Mouse (Mus musculus): ENCODE data around the gene Hspbap1. TPM values are rescaled to one million over a fixed set of nuclear protein-coding genes. Genes with fewer than 3 reads are reported as not detected.
A peak's percentile ranks its signal among the peaks of the same experiment; 100 is the strongest.

Gene Hspbap1
- 22.4 and 23.7 TPM in 2 replicates for polyA plus RNA-seq (2015; fragmentation: Nextera tagmentation; extraction: Ambion mirVana)

DNA sequence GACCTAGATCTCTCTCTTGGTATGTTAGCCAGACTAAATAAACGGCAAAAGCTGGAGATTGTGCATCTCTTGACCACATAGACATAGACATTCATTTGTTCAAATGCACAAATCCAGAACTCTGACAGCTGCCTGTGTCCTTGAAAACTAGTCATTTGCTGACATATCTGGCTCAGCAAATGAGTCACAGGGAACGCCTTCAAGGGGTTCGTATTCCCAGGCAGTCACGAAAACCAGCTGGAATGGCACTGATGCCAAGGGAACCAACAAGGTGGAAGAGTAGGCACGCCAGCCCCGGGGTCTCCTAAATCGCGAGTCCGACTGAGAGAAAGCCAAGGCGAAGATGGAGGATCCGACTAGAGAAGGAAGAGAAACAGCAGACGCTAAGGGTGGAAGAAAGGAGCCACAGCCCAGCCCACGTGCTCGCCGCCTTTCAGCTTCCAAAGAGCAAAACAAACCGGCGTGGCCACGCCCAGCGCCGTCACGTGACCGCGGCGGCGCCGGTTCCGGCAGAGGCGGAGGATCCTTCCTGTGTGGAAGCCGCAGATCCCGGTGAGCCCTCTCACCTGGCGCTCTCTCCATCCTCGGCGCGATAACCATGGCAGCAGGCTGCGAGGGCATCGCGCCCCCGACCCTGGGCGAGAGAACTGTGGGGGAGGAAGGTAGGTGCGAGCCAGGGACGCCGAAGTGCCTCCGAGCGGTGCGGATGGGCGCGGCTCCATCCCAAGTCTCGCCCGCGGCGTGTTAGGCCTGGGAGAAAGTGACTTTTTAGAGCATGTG is at the start of gene Hspbap1:
TSS of gene Hspbap1 (plus strand) at position 498 of the 780 bp plus-strand sequence.
- peak within 1 kb of the TSS; percentile 95 for H3K9ac ChIP-seq (replicated peaks)
- WGBS = under 1% methylated on average over 51 of the region's 51 CpGs
- H3K27ac ChIP-seq (replicated peaks) = peak within 1 kb of the TSS; percentile 94
- H3K4me3 ChIP-seq = peak within 1 kb of the TSS; percentile 79
- H3K36me3 ChIP-seq = no peaks in the 10 kb centered on the region
- no peaks in the 10 kb centered on the region for H3K9me3 ChIP-seq
- H3K4me2 ChIP-seq (replicated peaks) = peak within 1 kb of the TSS; percentile 85
- H3K4me1 ChIP-seq = peaks cover 42% of the 10 kb centered on the region
- ATAC-seq (replicated peaks) = peak; percentile 84
- no peaks in the 10 kb centered on the region for H3K27me3 ChIP-seq

DNA sequence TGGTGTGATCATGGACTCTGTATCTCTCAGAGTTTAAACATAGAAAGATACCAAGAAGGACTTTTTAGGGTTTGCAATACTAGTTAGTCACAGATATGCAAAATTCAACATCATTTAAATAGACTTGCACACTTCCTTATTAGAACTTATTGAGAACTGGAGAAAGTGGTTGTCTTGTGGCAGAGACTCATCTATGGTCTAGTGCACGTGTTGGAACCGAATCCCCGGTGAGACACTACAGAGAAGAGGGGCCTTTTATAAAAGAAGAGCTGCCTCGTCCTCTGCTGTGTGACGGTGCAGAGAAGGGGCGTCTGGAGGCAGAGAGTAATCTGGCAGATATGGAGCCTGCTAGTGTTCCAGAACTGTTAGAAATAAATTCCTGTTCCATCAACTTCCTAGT is 45.6 kb upstream of the Hspbap1 start:
- H3K9ac ChIP-seq (replicated peaks) = no peak overlapping the region
- no peak for ATAC-seq (replicated peaks)
- 84% methylated on average over 6 of the region's 6 CpGs for WGBS
- no peaks in the 10 kb centered on the region for H3K36me3 ChIP-seq
- H3K4me3 ChIP-seq = no peak overlapping the region
- H3K27me3 ChIP-seq = no peaks in the 10 kb centered on the region
- no peak overlapping the region for H3K4me2 ChIP-seq (replicated peaks)
- no peak overlapping the region for H3K27ac ChIP-seq (replicated peaks)
- no peaks in the 10 kb centered on the region for H3K4me1 ChIP-seq
- no peaks in the 10 kb centered on the region for H3K9me3 ChIP-seq

- no peak overlapping the region for H3K9ac ChIP-seq (replicated peaks)
- H3K4me2 ChIP-seq (replicated peaks) = no peak overlapping the region
- no peak overlapping the region for H3K4me3 ChIP-seq
- H3K9me3 ChIP-seq = no peaks in the 10 kb centered on the region
- no peak overlapping the region for H3K27ac ChIP-seq (replicated peaks)
- no peaks in the 10 kb centered on the region for H3K4me1 ChIP-seq
- 85% methylated on average over 2 of the region's 2 CpGs for WGBS
- H3K27me3 ChIP-seq = no peaks in the 10 kb centered on the region
- ATAC-seq (replicated peaks) = no peak
- H3K36me3 ChIP-seq = no peaks in the 10 kb centered on the region
Measured at GRCm38 (mm10) chr16:35726601-35727000, 43.6 kb upstream of the Hspbap1 start.

- no peak overlapping the region for H3K4me2 ChIP-seq (replicated peaks)
- no peak overlapping the region for H3K9ac ChIP-seq (replicated peaks)
- peak; percentile 98 for ATAC-seq (replicated peaks)
- WGBS = 24% methylated on average over 8 of the region's 8 CpGs
- 0 out of 2 replicates have a peak, but pooled peaks cover 2% of the 10 kb centered on the region for H3K4me1 ChIP-seq
- H3K27me3 ChIP-seq = no peaks in the 10 kb centered on the region
- H3K4me3 ChIP-seq = no peak overlapping the region
- no peaks in the 10 kb centered on the region for H3K9me3 ChIP-seq
- H3K36me3 ChIP-seq = 0 out of 2 replicates have a peak, but pooled peaks cover 3% of the 10 kb centered on the region
- peak overlapping the region; percentile 74 for H3K27ac ChIP-seq (replicated peaks)
Measured at GRCm38 (mm10) chr16:35729151-35729738, 40.9 kb upstream of the Hspbap1 start.

GRCm38 (mm10) chr16:35732096-35732495 is 38.1 kb upstream of the Hspbap1 start:
- 44% methylated on average over 7 of the region's 7 CpGs for WGBS
- H3K4me1 ChIP-seq = 0 out of 2 replicates have a peak, but pooled peaks cover 4% of the 10 kb centered on the region
- H3K9me3 ChIP-seq = no peaks in the 10 kb centered on the region
- H3K9ac ChIP-seq (replicated peaks) = no peak overlapping the region
- 0 out of 2 replicates have a peak, but pooled peaks cover 3% of the 10 kb centered on the region for H3K36me3 ChIP-seq
- no peaks in the 10 kb centered on the region for H3K27me3 ChIP-seq
- no peak overlapping the region for H3K4me3 ChIP-seq
- ATAC-seq (replicated peaks) = no peak
- H3K27ac ChIP-seq (replicated peaks) = no peak overlapping the region
- no peak overlapping the region for H3K4me2 ChIP-seq (replicated peaks)

- no peak overlapping the region for H3K4me3 ChIP-seq
- H3K9me3 ChIP-seq = no peaks in the 10 kb centered on the region
- no peak overlapping the region for H3K27ac ChIP-seq (replicated peaks)
- 16% methylated on average over 6 of the region's 6 CpGs for WGBS
- H3K9ac ChIP-seq (replicated peaks) = no peak overlapping the region
- 0 out of 2 replicates have a peak, but pooled peaks cover 3% of the 10 kb centered on the region for H3K36me3 ChIP-seq
- no peak for ATAC-seq (replicated peaks)
- H3K4me1 ChIP-seq = peaks cover 12% of the 10 kb centered on the region
- no peaks in the 10 kb centered on the region for H3K27me3 ChIP-seq
- H3K4me2 ChIP-seq (replicated peaks) = no peak overlapping the region
Measured at GRCm38 (mm10) chr16:35734038-35734437, 36.1 kb upstream of the Hspbap1 start.

GRCm38 (mm10) chr16:35738096-35738767 is 31.9 kb upstream of the Hspbap1 start:
- Histone ChIP-seq H3K9me3 (no peaks in the 10 kb centered on the region), H3K4me1 (peaks cover 9% of the 10 kb centered on the region), H3K4me3 (no peak overlapping the region), H3K9ac (replicated peaks) (no peak overlapping the region), H3K4me2 (replicated peaks) (no peak overlapping the region), H3K27ac (replicated peaks) (no peak overlapping the region), H3K36me3 (no peaks in the 10 kb centered on the region), H3K27me3 (no peaks in the 10 kb centered on the region)
- 64% methylated on average over 7 of the region's 7 CpGs for WGBS
- ATAC-seq (replicated peaks) = no peak; the same call in 1 of the 2 replicates

GRCm38 (mm10) chr16:35739548-35739947 is 30.6 kb upstream of the Hspbap1 start:
- no peak overlapping the region for H3K9ac ChIP-seq (replicated peaks)
- H3K4me3 ChIP-seq = no peak overlapping the region
- 66% methylated on average over 1 of the region's 1 CpGs for WGBS
- no peak for ATAC-seq (replicated peaks)
- peaks cover 9% of the 10 kb centered on the region for H3K4me1 ChIP-seq
- H3K27me3 ChIP-seq = no peaks in the 10 kb centered on the region
- H3K36me3 ChIP-seq = no peaks in the 10 kb centered on the region
- no peak overlapping the region for H3K27ac ChIP-seq (replicated peaks)
- no peaks in the 10 kb centered on the region for H3K9me3 ChIP-seq
- H3K4me2 ChIP-seq (replicated peaks) = no peak overlapping the region

- Histone ChIP-seq H3K9me3 (no peaks in the 10 kb centered on the region), H3K9ac (replicated peaks) (no peak overlapping the region), H3K4me2 (replicated peaks) (no peak overlapping the region), H3K27ac (replicated peaks) (no peak overlapping the region), H3K4me1 (peaks cover 9% of the 10 kb centered on the region), H3K27me3 (no peaks in the 10 kb centered on the region), H3K4me3 (no peak overlapping the region), H3K36me3 (no peaks in the 10 kb centered on the region)
- WGBS = 63% methylated on average over 12 of the region's 12 CpGs
- no peak for ATAC-seq (replicated peaks)
Measured at GRCm38 (mm10) chr16:35740357-35740756, 29.8 kb upstream of the Hspbap1 start.

DNA sequence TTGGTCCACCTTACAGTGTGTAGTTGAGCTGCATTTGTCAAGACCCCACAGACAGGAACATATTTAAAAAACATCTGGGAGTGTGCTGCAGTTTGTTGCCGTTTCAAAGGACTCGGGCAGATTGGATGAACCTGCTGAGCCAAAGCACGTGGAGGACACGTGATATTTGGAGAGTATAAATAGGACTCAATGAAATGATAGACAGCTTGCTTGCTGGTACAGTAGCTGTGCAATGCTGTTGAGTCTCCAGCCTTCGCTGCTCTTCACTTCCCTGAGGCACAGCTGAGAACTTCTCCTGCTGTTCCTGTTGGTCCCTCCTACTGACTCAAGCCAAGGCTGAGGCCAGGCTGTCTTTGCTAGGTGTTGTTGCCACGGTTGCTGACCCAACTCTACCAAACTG is 29.2 kb upstream of the Hspbap1 start:
- Histone ChIP-seq H3K27ac (replicated peaks) (no peak overlapping the region), H3K9me3 (no peaks in the 10 kb centered on the region), H3K9ac (replicated peaks) (no peak overlapping the region), H3K4me1 (peaks cover 9% of the 10 kb centered on the region), H3K4me2 (replicated peaks) (no peak overlapping the region), H3K4me3 (no peak overlapping the region), H3K27me3 (no peaks in the 10 kb centered on the region), H3K36me3 (no peaks in the 10 kb centered on the region)
- no peak for ATAC-seq (replicated peaks)
- WGBS = 76% methylated on average over 6 of the region's 6 CpGs

- Histone ChIP-seq H3K27me3 (no peaks in the 10 kb centered on the region), H3K4me1 (peaks cover 9% of the 10 kb centered on the region), H3K4me2 (replicated peaks) (no peak overlapping the region), H3K27ac (replicated peaks) (no peak overlapping the region), H3K36me3 (no peaks in the 10 kb centered on the region), H3K9ac (replicated peaks) (no peak overlapping the region), H3K4me3 (no peak overlapping the region), H3K9me3 (no peaks in the 10 kb centered on the region)
- 93% methylated on average over 5 of the region's 5 CpGs for WGBS
- no peak for ATAC-seq (replicated peaks)
Measured at GRCm38 (mm10) chr16:35741621-35742020, 28.6 kb upstream of the Hspbap1 start.
